Mouse (Mus musculus) ZHBTc4 (cell line): Measurements from ENCODE around the gene Sh3bp5l.
"Not testable (repeated sequence)": the region's sequence is repeated elsewhere in the genome, so short reads cannot be mapped to it uniquely, and the experiment has no call there.

Experiments
- DNase-seq: peaks from one replicate; pipeline ENCODE4 v3.0.0-alpha.2; 2011; ENCODE audit warnings: low read depth, low spot score

The Sh3bp5l gene

GRCm38 (mm10) chr11:58322824-58323569 is 7.5 kb upstream of the Sh3bp5l start:
- DNase-seq, result peak; percentile 95

- DNase-seq, result no peak
Observed at GRCm38 (mm10) chr11:58323570-58324340, 6.8 kb upstream of the Sh3bp5l start.

- DNase-seq, result no peak
Observed at GRCm38 (mm10) chr11:58324614-58325229, 5.8 kb upstream of the Sh3bp5l start.

GRCm38 (mm10) chr11:58326781-58327180 is 3.7 kb upstream of the Sh3bp5l start:
- peak; percentile 60 for DNase-seq

- peak; percentile 74 for DNase-seq
Observed at GRCm38 (mm10) chr11:58329906-58330275, 633 bp upstream of the Sh3bp5l start.

- DNase-seq, result no peak
Observed at GRCm38 (mm10) chr11:58331149-58331495, 598 bp downstream of the Sh3bp5l start.

- no peak for DNase-seq
Observed at GRCm38 (mm10) chr11:58331546-58331945, 1.0 kb downstream of the Sh3bp5l start.

GRCm38 (mm10) chr11:58334746-58335145 is 4.2 kb downstream of the Sh3bp5l start:
- no peak for DNase-seq

- DNase-seq, result no peak
Observed at GRCm38 (mm10) chr11:58346745-58347144, 16.2 kb downstream of the Sh3bp5l start.

GRCm38 (mm10) chr11:58350628-58351027 is 20.1 kb downstream of the Sh3bp5l start:
- DNase-seq, result peak; percentile 65

- DNase-seq, result no peak
Observed at GRCm38 (mm10) chr11:58351179-58351578, 20.7 kb downstream of the Sh3bp5l start.

- peak; percentile 71 for DNase-seq
Observed at GRCm38 (mm10) chr11:58352681-58353548, 22.4 kb downstream of the Sh3bp5l start.

- no peak for DNase-seq
Observed at GRCm38 (mm10) chr11:58353709-58354108, 23.2 kb downstream of the Sh3bp5l start.

- DNase-seq, result no peak
Observed at GRCm38 (mm10) chr11:58354476-58354875, 24.0 kb downstream of the Sh3bp5l start.

GRCm38 (mm10) chr11:58354927-58355326 is 24.4 kb downstream of the Sh3bp5l start:
- DNase-seq, result no peak

- no peak for DNase-seq
Observed at GRCm38 (mm10) chr11:58357042-58357441, 26.5 kb downstream of the Sh3bp5l start.

GRCm38 (mm10) chr11:58357844-58358534 is 27.5 kb downstream of the Sh3bp5l start:
- DNase-seq, result no peak

GRCm38 (mm10) chr11:58362562-58362961 is 32.0 kb downstream of the Sh3bp5l start:
- DNase-seq, result not testable (repeated sequence)

- DNase-seq, result no peak
Observed at GRCm38 (mm10) chr11:58364454-58364853, 33.9 kb downstream of the Sh3bp5l start.

- DNase-seq, result not testable (repeated sequence)
Observed at GRCm38 (mm10) chr11:58366191-58366590, 35.7 kb downstream of the Sh3bp5l start.

GRCm38 (mm10) chr11:58377273-58377672 is 46.7 kb downstream of the Sh3bp5l start:
- DNase-seq, result no peak
